Mouse (Mus musculus): ENCODE data around the gene Spata18. TPM values are rescaled to one million over a fixed set of nuclear protein-coding genes. Genes with fewer than 3 reads are reported as not detected.

Gene Spata18
- total and polyA plus RNA-seq, 3 experiments, result not detected

- Histone ChIP-seq H3K4me1 (ENCODE audit: control insufficient read depth in 1 of 2, insufficient read depth in 2 of 2, low read length in 2 of 2) (0 out of 4 replicates have a peak, but pooled peaks cover 0 to 3% of the 10 kb centered on the region in 2 experiments), H3K27ac (ENCODE audit: control insufficient read depth, low read depth, low read length) (no peak overlapping the region), H3K79me2 (ENCODE audit: control insufficient read depth, insufficient read depth, low read length, poor library complexity) (no peaks in the 10 kb centered on the region), H3K4me3 (ENCODE audit: control insufficient read depth in 1 of 2, insufficient read depth in 1 of 2, low read depth in 2 of 2, low read length in 2 of 2) (peak overlapping the region; percentile 45 to 54), H3K27me3 (ENCODE audit: control insufficient read depth in 1 of 2, insufficient read depth in 2 of 2, low read length in 2 of 2) (peaks cover 4 to 5% of the 10 kb centered on the region in 2 experiments; a peak in 2 of 4 replicates), H3K9me3 (replicated peaks; ENCODE audit: insufficient read depth, low read length) (no peaks in the 10 kb centered on the region), H3K36me3 (ENCODE audit: control insufficient read depth in 1 of 2, insufficient read depth in 2 of 2, low read length in 2 of 2) (peaks cover 0 to 2% of the 10 kb centered on the region in 2 experiments; a peak in 1 of 4 replicates), H3K9ac (ENCODE audit: control insufficient read depth, low read depth, low read length, poor library complexity, severe bottlenecking) (peak overlapping the region; percentile 7; the same call in 1 of the 2 replicates)
- TF ChIP-seq ZC3H11A (IDR thresholded peaks at IDR 0.05; ENCODE audit: low read depth, low read length), result no peak
- no peak for TF ChIP-seq USF2 (IDR thresholded peaks at IDR 0.05; ENCODE audit: borderline replicate concordance in 1 of 2, insufficient read depth in 1 of 2, low read depth in 1 of 2, low read length in 2 of 2)
- no peak for TF ChIP-seq CTCF (IDR thresholded peaks at IDR 0.05 in 2 of 3, conservative IDR thresholded peaks at IDR 0.05 in 1 of 3; ENCODE audit: control insufficient read depth in 1 of 3, insufficient read depth in 1 of 3, low read depth in 2 of 3, low read length in 3 of 3, poor library complexity in 1 of 3, severe bottlenecking in 1 of 3)
- TF ChIP-seq EP300 (IDR thresholded peaks at IDR 0.05; ENCODE audit: low read depth in 1 of 2, low read length in 2 of 2), result no peak
- TF ChIP-seq NRF1 (IDR thresholded peaks at IDR 0.05; ENCODE audit: insufficient read depth, low read depth, low read length, poor library complexity, severe bottlenecking), result no peak
- no peak for TF ChIP-seq SMC3 (IDR thresholded peaks at IDR 0.05; ENCODE audit: low read depth, low read length)
- no peak for TF ChIP-seq ZKSCAN1 (IDR thresholded peaks at IDR 0.05; ENCODE audit: low read depth, low read length)
- no peak for TF ChIP-seq HCFC1 (IDR thresholded peaks at IDR 0.05; ENCODE audit: low read depth, low read length)
- TF ChIP-seq E2F4 (IDR thresholded peaks at IDR 0.05; ENCODE audit: borderline replicate concordance, low read depth, low read length), result no peak
- no peak for TF ChIP-seq TBP (IDR thresholded peaks at IDR 0.05; ENCODE audit: low read depth, low read length)
- TF ChIP-seq NELFE (IDR thresholded peaks at IDR 0.05; ENCODE audit: low read depth, low read length), result no peak
- TF ChIP-seq CHD1 (IDR thresholded peaks at IDR 0.05; ENCODE audit: low read depth, low read length), result no peak
- no peak for TF ChIP-seq TCF12 (IDR thresholded peaks at IDR 0.05; ENCODE audit: low read depth, low read length)
- TF ChIP-seq MEF2A (IDR thresholded peaks at IDR 0.05; ENCODE audit: extremely low read depth, insufficient replicate concordance, low read depth, low read length, poor library complexity, severe bottlenecking), result no peak
- no peak for TF ChIP-seq TAL1 (IDR thresholded peaks at IDR 0.05; ENCODE audit: low read length)
- TF ChIP-seq CHD2 (IDR thresholded peaks at IDR 0.05; ENCODE audit: low read length), result no peak
- TF ChIP-seq JUND (IDR thresholded peaks at IDR 0.05; ENCODE audit: low read depth, low read length), result no peak
- TF ChIP-seq SIN3A (IDR thresholded peaks at IDR 0.05; ENCODE audit: low read length), result no peak
- peak; percentile 24 for DNase-seq (ENCODE audit: low read depth, low spot score)
Measured at GRCm38 (mm10) chr5:73650365-73650964, 714 bp upstream of the Spata18 start.

GRCm38 (mm10) chr5:73651855-73652201, 649 bp downstream of the Spata18 start:
- no peaks in the 10 kb centered on the region for H3K9me3 ChIP-seq (replicated peaks; ENCODE audit: insufficient read depth, low read length)
- H3K36me3 ChIP-seq (ENCODE audit: control insufficient read depth in 1 of 2, insufficient read depth in 2 of 2, low read length in 2 of 2), result peaks cover 0 to 2% of the 10 kb centered on the region in 2 experiments; a peak in 1 of 4 replicates
- TF ChIP-seq USF2 (IDR thresholded peaks at IDR 0.05; ENCODE audit: borderline replicate concordance in 1 of 2, insufficient read depth in 1 of 2, low read depth in 1 of 2, low read length in 2 of 2) (no peak), TAL1 (IDR thresholded peaks at IDR 0.05; ENCODE audit: low read length) (no peak), JUND (IDR thresholded peaks at IDR 0.05; ENCODE audit: low read depth, low read length) (no peak)
- DNase-seq (ENCODE audit: low read depth, low spot score), result no peak
- H3K9ac ChIP-seq (ENCODE audit: control insufficient read depth, low read depth, low read length, poor library complexity, severe bottlenecking), result no peak overlapping the region
- no peak overlapping the region for H3K27ac ChIP-seq (ENCODE audit: control insufficient read depth, low read depth, low read length)
- H3K4me3 ChIP-seq (ENCODE audit: control insufficient read depth in 1 of 2, insufficient read depth in 1 of 2, low read depth in 2 of 2, low read length in 2 of 2), result no peak overlapping the region
- 0 out of 4 replicates have a peak, but pooled peaks cover 0 to 3% of the 10 kb centered on the region in 2 experiments for H3K4me1 ChIP-seq (ENCODE audit: control insufficient read depth in 1 of 2, insufficient read depth in 2 of 2, low read length in 2 of 2)
- peaks cover 4 to 7% of the 10 kb centered on the region in 2 experiments; a peak in 2 of 4 replicates for H3K27me3 ChIP-seq (ENCODE audit: control insufficient read depth in 1 of 2, insufficient read depth in 2 of 2, low read length in 2 of 2)
- no peaks in the 10 kb centered on the region for H3K79me2 ChIP-seq (ENCODE audit: control insufficient read depth, insufficient read depth, low read length, poor library complexity)

All from MEL (cell line).